Mouse (Mus musculus): ENCODE data around the gene Ric1. TPM values are rescaled to one million over a fixed set of nuclear protein-coding genes. Genes with fewer than 3 reads are reported as not detected.

Ric1 gene
- polyA plus RNA-seq, 1 experiment from 2014 or later = 9.8 TPM

DNA sequence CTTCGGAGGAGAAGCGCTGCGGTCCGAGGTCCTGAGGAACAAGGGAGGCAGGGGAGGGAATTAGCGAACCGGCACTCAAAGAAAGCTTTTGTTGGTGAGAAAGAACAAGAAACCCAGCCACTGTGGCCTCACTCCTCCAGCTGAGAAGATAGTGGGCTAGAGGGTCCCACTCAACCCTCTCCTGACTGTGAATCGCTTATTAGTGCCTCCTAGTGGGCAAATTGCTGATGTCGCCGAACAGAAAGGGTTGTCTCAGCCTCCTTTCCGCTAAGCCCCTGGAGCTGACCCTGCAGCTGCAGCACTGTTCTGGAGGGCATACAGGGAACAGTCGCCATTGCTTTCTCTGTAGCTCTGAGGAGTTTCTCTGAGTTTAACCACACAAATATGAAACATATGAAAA lies 21.0 kb upstream of the Ric1 start:
- H3K9me3 ChIP-seq (replicated peaks) = no peaks in the 10 kb centered on the region
- no peaks in the 10 kb centered on the region for H3K36me3 ChIP-seq
- H3K4me3 ChIP-seq = peak overlapping the region; percentile 32
- no peaks in the 10 kb centered on the region for H3K4me1 ChIP-seq
- DNase-seq (ENCODE audit: low spot score) = peak; percentile 47
- H3K27ac ChIP-seq (replicated peaks) = peak overlapping the region; percentile 52; the same call in 1 of the 2 replicates
- 52% methylated on average over 11 of the region's 11 CpGs for WGBS
- H3K27me3 ChIP-seq (ENCODE audit: low read depth, poor library complexity, severe bottlenecking) = no peaks in the 10 kb centered on the region

DNA sequence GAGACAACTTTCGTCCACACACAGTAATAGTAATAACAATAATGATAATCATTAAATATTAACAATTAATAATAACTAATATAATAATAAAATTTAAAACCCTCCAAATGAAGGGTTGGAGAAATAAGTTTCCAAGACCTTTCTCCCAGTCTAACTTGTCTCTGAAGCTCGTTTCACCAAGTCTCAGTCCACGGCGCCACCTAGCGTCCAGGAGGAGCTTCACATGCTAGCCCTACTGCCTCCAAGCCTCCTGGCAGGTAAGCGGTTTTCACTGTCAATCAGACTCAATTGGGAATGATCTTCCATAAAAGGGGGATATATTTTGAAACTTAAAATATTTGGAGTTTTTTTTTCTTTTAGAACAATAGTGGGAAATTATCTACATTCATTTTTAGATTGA lies 20.6 kb upstream of the Ric1 start:
- 17% methylated on average over 6 of the region's 6 CpGs for WGBS
- no peaks in the 10 kb centered on the region for H3K27me3 ChIP-seq (ENCODE audit: low read depth, poor library complexity, severe bottlenecking)
- no peak overlapping the region for H3K4me3 ChIP-seq
- H3K27ac ChIP-seq (replicated peaks) = no peak overlapping the region
- no peaks in the 10 kb centered on the region for H3K9me3 ChIP-seq (replicated peaks)
- DNase-seq (ENCODE audit: low spot score) = peak; percentile 68
- H3K36me3 ChIP-seq = no peaks in the 10 kb centered on the region
- H3K4me1 ChIP-seq = no peaks in the 10 kb centered on the region

DNA sequence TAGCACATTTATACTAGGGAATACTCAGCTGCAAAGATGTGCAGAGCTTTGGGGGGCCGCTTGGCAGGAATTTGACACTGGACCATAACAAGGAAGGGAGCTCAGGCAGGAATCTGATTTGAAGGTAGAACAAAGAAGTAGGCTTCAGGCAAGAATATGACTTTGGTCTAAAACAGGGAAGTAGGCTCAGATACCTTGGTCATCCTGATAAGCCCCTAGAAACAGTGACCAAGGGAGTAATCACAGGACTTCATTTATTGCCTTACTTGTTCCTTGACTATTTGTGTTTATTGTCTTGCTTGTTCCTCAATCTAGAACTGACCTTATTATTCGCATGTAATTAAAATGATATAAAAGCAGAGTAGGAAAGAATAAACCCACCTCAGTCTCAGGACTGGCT lies 18.0 kb upstream of the Ric1 start:
- WGBS = 83% methylated on average over 2 of the region's 2 CpGs
- H3K27me3 ChIP-seq (ENCODE audit: low read depth, poor library complexity, severe bottlenecking) = no peaks in the 10 kb centered on the region
- H3K4me1 ChIP-seq = no peaks in the 10 kb centered on the region
- no peak for DNase-seq (ENCODE audit: low spot score)
- H3K4me3 ChIP-seq = no peak overlapping the region
- H3K36me3 ChIP-seq = no peaks in the 10 kb centered on the region
- no peak overlapping the region for H3K27ac ChIP-seq (replicated peaks)
- H3K9me3 ChIP-seq (replicated peaks) = no peaks in the 10 kb centered on the region

DNA sequence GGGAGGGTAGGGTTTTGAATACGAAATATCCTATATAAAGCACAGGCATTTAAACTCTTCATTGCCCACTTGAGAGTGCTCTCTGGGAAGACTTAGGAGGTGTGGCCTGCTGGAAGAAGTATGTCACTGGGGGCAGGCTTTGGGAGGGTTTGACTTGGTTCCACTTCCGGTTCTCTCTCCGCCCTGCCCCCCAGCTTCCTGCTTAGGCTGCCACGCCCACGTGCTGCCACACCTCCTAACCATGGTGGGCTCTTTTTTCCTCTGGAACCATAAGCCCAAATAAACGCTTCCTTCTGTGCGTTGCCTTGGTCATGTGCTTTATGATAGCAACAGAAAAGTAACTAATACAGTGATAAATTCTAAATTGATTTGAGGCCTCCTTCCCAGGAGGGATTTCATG lies 16.5 kb upstream of the Ric1 start:
- peak; percentile 10 for DNase-seq (ENCODE audit: low spot score)
- Histone ChIP-seq H3K27ac (replicated peaks) (no peak overlapping the region), H3K9me3 (replicated peaks) (no peaks in the 10 kb centered on the region), H3K4me1 (no peaks in the 10 kb centered on the region), H3K36me3 (no peaks in the 10 kb centered on the region), H3K27me3 (ENCODE audit: low read depth, poor library complexity, severe bottlenecking) (no peaks in the 10 kb centered on the region), H3K4me3 (no peak overlapping the region)
- 87% methylated on average over 7 of the region's 7 CpGs for WGBS

DNA sequence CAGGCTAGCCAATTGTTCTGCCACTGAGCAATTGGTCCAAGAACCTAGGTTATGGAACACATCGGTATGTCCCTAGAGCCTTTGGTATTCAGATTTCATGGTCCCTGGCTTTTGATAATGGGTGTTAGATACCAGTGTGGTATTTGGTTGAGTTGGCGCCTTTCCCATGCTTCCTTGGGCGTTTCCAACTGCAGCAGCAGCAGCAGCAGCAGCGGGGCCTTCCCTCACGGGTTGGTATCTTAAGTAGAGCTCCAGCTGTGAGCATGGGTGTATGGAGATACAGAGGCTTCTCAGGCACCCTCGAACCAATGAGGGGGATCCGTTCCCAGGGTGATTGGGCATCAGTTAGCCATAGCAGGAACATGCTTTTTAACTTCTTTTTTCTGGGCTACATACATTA lies 13.9 kb upstream of the Ric1 start:
- peak; percentile 3 for DNase-seq (ENCODE audit: low spot score)
- no peaks in the 10 kb centered on the region for H3K36me3 ChIP-seq
- 79% methylated on average over 7 of the region's 7 CpGs for WGBS
- no peaks in the 10 kb centered on the region for H3K4me1 ChIP-seq
- no peaks in the 10 kb centered on the region for H3K9me3 ChIP-seq (replicated peaks)
- H3K4me3 ChIP-seq = no peak overlapping the region
- no peaks in the 10 kb centered on the region for H3K27me3 ChIP-seq (ENCODE audit: low read depth, poor library complexity, severe bottlenecking)
- H3K27ac ChIP-seq (replicated peaks) = no peak overlapping the region

DNA sequence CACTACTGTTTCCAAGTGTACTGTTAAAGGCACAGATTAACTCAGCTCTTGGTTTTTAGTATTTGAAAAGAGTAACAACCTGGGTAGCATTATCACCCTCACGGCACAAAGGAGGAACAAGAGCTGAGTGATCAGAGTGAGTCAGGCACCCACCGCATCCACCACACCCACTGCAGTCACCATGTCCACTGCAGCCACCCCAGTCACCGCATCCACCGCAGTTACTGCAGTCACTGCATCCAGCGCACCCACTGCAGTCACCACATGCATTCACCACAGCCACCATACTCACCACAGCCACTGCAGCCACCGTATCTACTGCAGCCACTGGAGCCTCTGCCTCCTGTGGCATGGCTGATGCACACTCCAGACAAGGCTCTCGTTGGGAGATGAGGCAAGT lies 12.2 kb upstream of the Ric1 start:
- no peaks in the 10 kb centered on the region for H3K4me1 ChIP-seq
- H3K36me3 ChIP-seq = no peaks in the 10 kb centered on the region
- DNase-seq (ENCODE audit: low spot score) = no peak
- H3K4me3 ChIP-seq = no peak overlapping the region
- no peaks in the 10 kb centered on the region for H3K27me3 ChIP-seq (ENCODE audit: low read depth, poor library complexity, severe bottlenecking)
- 87% methylated on average over 7 of the region's 7 CpGs for WGBS
- no peak overlapping the region for H3K27ac ChIP-seq (replicated peaks)
- peaks cover 2% of the 10 kb centered on the region; the same call in 1 of the 2 replicates for H3K9me3 ChIP-seq (replicated peaks)

DNA sequence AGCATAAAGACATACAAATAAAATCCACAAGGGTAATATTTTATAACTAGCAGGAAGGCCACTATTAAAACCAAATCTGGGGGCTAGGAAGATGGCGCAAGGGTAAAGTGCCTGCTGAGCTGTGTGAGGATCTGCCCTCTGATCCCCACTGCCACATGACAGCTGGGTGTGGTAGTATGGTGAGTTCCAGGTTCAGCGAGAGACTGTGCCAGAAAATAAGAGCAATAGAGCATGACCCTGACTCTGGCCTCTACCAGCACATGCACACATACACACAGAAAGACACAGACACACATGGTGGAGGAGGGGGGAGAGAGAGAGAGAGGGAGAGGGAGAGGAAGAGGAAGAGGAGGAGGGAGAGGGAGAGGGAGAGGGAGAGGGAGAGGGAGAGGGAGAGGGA lies 10.3 kb upstream of the Ric1 start:
- Histone ChIP-seq H3K27me3 (ENCODE audit: low read depth, poor library complexity, severe bottlenecking) (no peaks in the 10 kb centered on the region), H3K4me3 (no peak overlapping the region), H3K36me3 (no peaks in the 10 kb centered on the region), H3K27ac (replicated peaks) (no peak overlapping the region), H3K4me1 (no peaks in the 10 kb centered on the region), H3K9me3 (replicated peaks) (peaks cover 2% of the 10 kb centered on the region; the same call in 1 of the 2 replicates)
- WGBS = 83% methylated on average over 2 of the region's 2 CpGs
- no peak for DNase-seq (ENCODE audit: low spot score)

DNA sequence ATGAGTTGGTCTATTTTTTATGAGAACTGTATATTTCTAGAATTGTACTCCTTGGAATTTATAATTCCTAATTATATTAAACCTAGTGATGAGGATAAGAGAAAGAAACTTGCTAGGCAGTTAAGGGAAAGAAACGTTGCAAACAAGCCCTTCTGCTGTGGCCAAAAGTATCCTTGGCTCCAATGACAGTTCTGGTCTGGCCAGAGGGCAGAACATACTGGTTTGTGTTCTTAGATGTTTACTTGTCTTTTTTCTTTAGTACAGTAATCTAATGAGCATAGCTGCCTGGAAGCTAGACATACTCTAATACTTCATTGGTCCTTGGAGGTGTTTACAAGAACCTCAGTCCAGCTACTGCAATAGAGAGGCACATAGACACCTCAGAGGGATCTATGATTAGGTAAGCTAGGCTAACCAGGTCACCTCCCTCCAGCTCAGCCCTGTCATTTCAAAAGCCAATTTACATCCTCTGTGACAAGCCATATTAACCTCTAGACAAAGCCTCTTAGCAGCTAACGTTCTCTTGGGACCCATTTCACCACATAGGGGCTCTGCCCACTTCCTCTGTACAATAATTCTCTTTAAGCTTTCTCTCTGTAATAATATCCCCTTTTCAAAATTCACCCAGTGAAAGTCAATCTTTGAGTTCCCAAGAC lies 8.8 kb upstream of the Ric1 start:
- Histone ChIP-seq H3K4me1 (no peaks in the 10 kb centered on the region), H3K27me3 (ENCODE audit: low read depth, poor library complexity, severe bottlenecking) (no peaks in the 10 kb centered on the region), H3K27ac (replicated peaks) (no peak overlapping the region), H3K4me3 (no peak overlapping the region), H3K36me3 (no peaks in the 10 kb centered on the region), H3K9me3 (replicated peaks) (peaks cover 2% of the 10 kb centered on the region; the same call in 1 of the 2 replicates)
- 57% methylated on average over 2 of the region's 2 CpGs for WGBS
- no peak for DNase-seq (ENCODE audit: low spot score)

DNA sequence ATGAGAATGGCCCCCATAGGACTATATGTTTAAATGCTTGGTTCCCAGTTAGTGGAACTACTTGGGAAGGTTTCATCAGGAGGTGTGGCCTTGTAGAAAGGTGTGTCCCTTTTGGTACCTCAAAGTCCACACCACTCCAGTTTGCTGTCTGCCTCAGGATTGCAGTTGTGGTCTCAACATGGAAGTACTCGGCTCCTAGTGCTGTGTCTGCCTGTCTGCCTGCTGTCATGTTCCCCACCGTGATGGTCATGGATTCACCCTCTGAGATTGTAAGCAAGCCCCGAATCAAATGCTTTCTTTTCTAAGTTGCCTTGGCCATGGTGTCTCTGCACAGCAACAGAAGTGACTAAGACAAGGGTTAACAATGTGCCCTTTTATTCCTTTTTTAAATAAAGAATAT lies 8.0 kb upstream of the Ric1 start:
- 93% methylated on average over 3 of the region's 3 CpGs for WGBS
- Histone ChIP-seq H3K27ac (replicated peaks) (no peak overlapping the region), H3K9me3 (replicated peaks) (peaks cover 2% of the 10 kb centered on the region; the same call in 1 of the 2 replicates), H3K27me3 (ENCODE audit: low read depth, poor library complexity, severe bottlenecking) (no peaks in the 10 kb centered on the region), H3K4me1 (no peaks in the 10 kb centered on the region), H3K4me3 (no peak overlapping the region), H3K36me3 (no peaks in the 10 kb centered on the region)
- DNase-seq (ENCODE audit: low spot score) = no peak

DNA sequence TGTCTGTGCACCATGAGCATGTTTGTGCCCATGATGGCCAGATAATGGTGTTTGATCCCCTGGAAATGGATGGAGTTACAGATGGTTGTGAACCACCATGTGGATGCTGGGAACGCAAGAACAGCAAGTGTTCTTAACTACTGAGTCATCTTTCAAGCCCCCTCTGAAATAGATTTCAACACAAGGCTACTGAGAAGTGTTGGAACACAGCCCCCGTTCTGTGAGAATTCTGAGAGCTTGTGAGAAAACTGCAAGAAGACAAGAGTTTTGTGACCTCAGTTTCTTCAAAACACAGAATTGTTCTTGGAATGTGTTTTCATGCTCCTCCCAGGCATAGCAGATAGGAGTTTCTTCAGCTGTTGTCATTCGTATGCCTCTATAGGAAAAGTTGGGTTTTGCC lies 6.7 kb upstream of the Ric1 start:
- H3K9me3 ChIP-seq (replicated peaks) = peaks cover 2% of the 10 kb centered on the region; the same call in 1 of the 2 replicates
- no peaks in the 10 kb centered on the region for H3K36me3 ChIP-seq
- H3K27ac ChIP-seq (replicated peaks) = no peak overlapping the region
- no peaks in the 10 kb centered on the region for H3K4me1 ChIP-seq
- H3K4me3 ChIP-seq = no peak overlapping the region
- H3K27me3 ChIP-seq (ENCODE audit: low read depth, poor library complexity, severe bottlenecking) = no peaks in the 10 kb centered on the region
- no peak for DNase-seq (ENCODE audit: low spot score)
- WGBS = 94% methylated on average over 3 of the region's 3 CpGs

DNA sequence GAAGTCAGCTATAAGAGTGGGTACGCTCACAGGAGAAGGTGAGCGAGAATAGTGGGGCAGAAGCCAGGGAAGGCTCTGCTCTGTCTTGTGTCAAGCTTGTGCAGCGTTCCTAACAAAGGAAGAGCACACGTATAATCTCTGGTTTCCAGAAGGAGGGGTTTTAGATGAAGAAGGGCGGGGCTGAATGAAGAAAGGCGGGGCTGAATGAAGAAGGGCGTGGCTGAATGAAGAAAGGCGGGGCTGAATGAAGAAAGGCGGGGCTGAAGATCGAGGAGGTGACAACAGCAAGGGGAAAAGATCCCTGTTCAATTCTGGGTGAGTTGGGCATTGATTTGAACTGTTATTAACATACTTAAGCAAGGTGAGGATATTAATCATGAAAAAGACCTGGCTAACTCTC lies 6.1 kb upstream of the Ric1 start:
- no peak for DNase-seq (ENCODE audit: low spot score)
- 61% methylated on average over 10 of the region's 10 CpGs for WGBS

DNA sequence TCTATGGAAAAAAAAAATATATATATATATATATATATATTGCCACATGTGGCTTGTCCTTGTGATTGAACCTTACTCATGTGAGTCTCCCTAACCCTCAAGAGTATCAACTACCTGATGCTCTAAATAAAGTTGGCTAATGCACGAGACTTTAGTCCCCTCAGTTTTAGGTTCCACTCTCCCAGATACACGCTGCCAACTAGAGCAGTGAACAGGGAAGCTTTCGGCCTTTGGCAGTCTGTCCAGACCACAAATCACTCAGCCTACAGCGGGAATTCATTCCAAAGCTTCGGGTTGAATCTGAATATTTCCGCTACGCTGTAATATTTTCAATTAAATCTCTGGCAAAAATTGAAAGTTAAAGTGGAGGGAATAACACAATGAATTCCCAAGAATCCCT lies 3.7 kb upstream of the Ric1 start:
- Histone ChIP-seq H3K27ac (replicated peaks) (no peak overlapping the region), H3K4me1 (peaks cover 7% of the 10 kb centered on the region), H3K36me3 (no peaks in the 10 kb centered on the region), H3K4me3 (no peak overlapping the region), H3K9me3 (replicated peaks) (peaks cover 2% of the 10 kb centered on the region; the same call in 1 of the 2 replicates), H3K27me3 (ENCODE audit: low read depth, poor library complexity, severe bottlenecking) (no peaks in the 10 kb centered on the region)
- DNase-seq (ENCODE audit: low spot score) = no peak
- 92% methylated on average over 7 of the region's 7 CpGs for WGBS

More for the DNA sequence above, 6.1 kb upstream of the Ric1 start:
- Histone ChIP-seq H3K27me3 (ENCODE audit: low read depth, poor library complexity, severe bottlenecking) (no peaks in the 10 kb centered on the region), H3K27ac (replicated peaks) (no peak overlapping the region), H3K36me3 (no peaks in the 10 kb centered on the region), H3K4me3 (no peak overlapping the region), H3K9me3 (replicated peaks) (peaks cover 2% of the 10 kb centered on the region; the same call in 1 of the 2 replicates), H3K4me1 (peaks cover 2% of the 10 kb centered on the region; the same call in 1 of the 2 replicates)

DNA sequence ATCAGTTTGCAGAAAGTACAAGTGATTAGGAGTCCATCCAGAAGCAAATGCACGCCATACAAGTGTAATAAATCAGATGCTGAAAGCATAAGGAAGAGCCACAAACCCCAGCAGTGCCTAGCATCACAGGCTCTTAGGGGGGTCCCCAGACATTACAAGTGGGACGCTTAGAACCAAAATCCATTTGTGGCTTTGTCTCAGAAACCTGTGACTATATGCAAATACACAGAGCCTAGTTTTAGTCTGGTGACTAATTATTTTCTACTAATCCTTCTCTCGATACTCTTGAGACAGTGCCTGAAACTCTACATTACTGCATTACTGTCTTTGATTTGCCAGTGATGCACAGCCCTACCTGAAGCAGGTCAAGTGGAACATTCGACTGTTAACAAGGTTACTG lies 3.2 kb upstream of the Ric1 start:
- Histone ChIP-seq H3K9me3 (replicated peaks) (peaks cover 2% of the 10 kb centered on the region; the same call in 1 of the 2 replicates), H3K27me3 (ENCODE audit: low read depth, poor library complexity, severe bottlenecking) (no peaks in the 10 kb centered on the region), H3K4me1 (peaks cover 12% of the 10 kb centered on the region), H3K36me3 (no peaks in the 10 kb centered on the region), H3K4me3 (no peak overlapping the region), H3K27ac (replicated peaks) (no peak overlapping the region)
- 88% methylated on average over 4 of the region's 4 CpGs for WGBS
- no peak for DNase-seq (ENCODE audit: low spot score)
